In the genomic region with DNA sequence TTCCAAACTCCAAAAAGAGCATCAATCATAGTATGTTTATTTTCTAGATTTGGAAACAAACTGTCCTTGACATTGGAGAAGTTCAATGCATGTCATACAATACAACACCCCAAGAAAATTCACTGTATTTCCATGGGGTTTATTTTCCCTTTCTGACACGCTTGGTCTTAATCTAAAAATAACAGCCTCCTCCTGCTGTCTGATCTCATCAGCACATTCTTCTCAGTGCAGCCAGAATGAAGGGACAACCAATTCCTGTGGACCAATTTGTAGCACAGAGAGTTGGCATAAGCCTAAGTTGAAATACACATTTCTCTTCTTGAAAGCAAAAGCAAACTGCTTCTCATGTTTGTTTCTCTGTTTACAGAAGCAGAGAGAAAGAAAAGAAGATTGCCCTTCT, we compare ENCODE assay signal across 16 mouse cellular contexts. TPM values are rescaled to one million over a fixed set of nuclear protein-coding genes. Genes with fewer than 3 reads are reported as not detected.
A peak's percentile ranks its signal among the peaks of the same experiment; 100 is the strongest.
DNase-seq lines count a peak whose midpoint lies in the region; ATAC-seq and TF ChIP-seq lines count a peak whose summit lies in the region.
"Had no signal": no experiment of that assay in that cellular context is flagged by ENCODE, and none has a peak within 500 bp of the region (broad histone marks: within the 10 kb centered on the region; RNA-seq: fewer than 3 reads in every experiment).

No protein-coding gene starts in this region.

- no peaks in the 10 kb centered on the region for H3K27me3 ChIP-seq in heart, embryonic 13.5 days (replicated peaks)
- no peaks in the 10 kb centered on the region for H3K27me3 ChIP-seq in liver, adult 2 months (ENCODE audit: control insufficient read depth, insufficient read depth, low read length)
- H3K27me3 ChIP-seq in liver, embryonic 11.5 days (replicated peaks; ENCODE audit: control insufficient read depth, insufficient read depth, low read length) = no peaks in the 10 kb centered on the region
- H3K27me3 ChIP-seq: forebrain, embryonic 12.5 days; limb, embryonic 13.5 days had no signal

- H3K9ac ChIP-seq in heart, embryonic 13.5 days = no peak overlapping the region
- no peak overlapping the region for H3K9ac ChIP-seq in liver, adult 2 months (ENCODE audit: low read depth, low read length)
- no peak overlapping the region for H3K9ac ChIP-seq in liver, embryonic 11.5 days (ENCODE audit: low read depth, low read length)
- H3K9ac ChIP-seq: forebrain, embryonic 12.5 days; hindbrain, embryonic 14.5 days; limb, embryonic 13.5 days had no signal

- no peak for ATAC-seq in heart, embryonic 13.5 days (ENCODE audit: extremely low read depth, insufficient number of reproducible peaks, low FRiP score, low TSS enrichment)
- no peak for ATAC-seq in liver, embryonic 11.5 days (replicated peaks; ENCODE audit: low FRiP score)
- ATAC-seq: midbrain, embryonic 16.5 days had no signal

- H3K27ac ChIP-seq in heart, embryonic 13.5 days (replicated peaks) = peak overlapping the region; percentile 29
- no peak overlapping the region for H3K27ac ChIP-seq in liver, adult 2 months (replicated peaks; ENCODE audit: insufficient read depth, low read depth, low read length)
- H3K27ac ChIP-seq in liver, embryonic 11.5 days (ENCODE audit: low read depth, low read length) = no peak overlapping the region
- H3K27ac ChIP-seq: forebrain, embryonic 12.5 days; hindbrain, embryonic 14.5 days; limb, embryonic 13.5 days had no signal

- no peaks in the 10 kb centered on the region for H3K79me2 ChIP-seq in liver, adult 2 months (ENCODE audit: control insufficient read depth, insufficient read depth, low read length)

- peaks cover 18% of the 10 kb centered on the region for H3K4me1 ChIP-seq in heart, embryonic 13.5 days
- peaks cover 4% of the 10 kb centered on the region; the same call in 1 of the 2 replicates for H3K4me1 ChIP-seq in liver, adult 2 months (ENCODE audit: control insufficient read depth, insufficient read depth, low read length)
- H3K4me1 ChIP-seq in liver, embryonic 11.5 days (replicated peaks; ENCODE audit: control insufficient read depth, insufficient read depth, low read length) = 0 out of 2 replicates have a peak, but pooled peaks cover 2% of the 10 kb centered on the region
- H3K4me1 ChIP-seq: forebrain, embryonic 12.5 days had no signal

- H3K9me3 ChIP-seq in heart, embryonic 13.5 days = no peaks in the 10 kb centered on the region
- no peaks in the 10 kb centered on the region; the same call in 1 of the 2 replicates for H3K9me3 ChIP-seq in liver, embryonic 11.5 days (ENCODE audit: control insufficient read depth, low read length)
- H3K9me3 ChIP-seq: forebrain, embryonic 12.5 days; limb, embryonic 13.5 days had no signal

- DNase-seq in heart, postnatal 4 days = no peak
- peak; percentile 17 for DNase-seq in liver, adult 2 months (ENCODE audit: extremely low read depth, low read depth, low spot score)
- no peak for DNase-seq in liver, embryonic 11.5 days (ENCODE audit: low spot score)
- DNase-seq in brain, adult 2 months (ENCODE audit: low read depth, low spot score) = peak; percentile 52
- DNase-seq in lung, postnatal 36 days = peak; percentile 27
- no peak for DNase-seq in adrenal gland, postnatal 10 days
- DNase-seq: cerebellum, adult 9-10 months; kidney, adult 9 months; kidney, postnatal 4 days; right cerebral cortex, postnatal 14 days; thymus, postnatal 14 days had no signal

- H3K36me3 ChIP-seq in heart, embryonic 13.5 days = no peaks in the 10 kb centered on the region
- H3K36me3 ChIP-seq in liver, adult 2 months (ENCODE audit: control insufficient read depth, insufficient read depth, low read length) = no peaks in the 10 kb centered on the region
- no peaks in the 10 kb centered on the region for H3K36me3 ChIP-seq in liver, embryonic 11.5 days (ENCODE audit: control insufficient read depth, insufficient read depth, low read length)
- H3K36me3 ChIP-seq: forebrain, embryonic 12.5 days; limb, embryonic 13.5 days had no signal

- no peak for TF ChIP-seq CTCF in liver, adult 2 months (IDR thresholded peaks at IDR 0.05; ENCODE audit: low read depth, low read length)

- 0% methylated on average over 1 of the region's 1 CpGs for WGBS in heart, embryonic 13.5 days
- WGBS in liver, adult 2 months = 70% methylated on average over 1 of the region's 1 CpGs
- WGBS in liver, embryonic 11.5 days = 45% methylated on average over 1 of the region's 1 CpGs

- no peak overlapping the region for H3K4me3 ChIP-seq in heart, embryonic 13.5 days
- no peak overlapping the region for H3K4me3 ChIP-seq in liver, adult 2 months (ENCODE audit: insufficient read depth, low read depth, low read length)
- H3K4me3 ChIP-seq in liver, embryonic 11.5 days (ENCODE audit: low read depth, low read length) = no peak overlapping the region
- H3K4me3 ChIP-seq: forebrain, embryonic 12.5 days; limb, embryonic 13.5 days had no signal

- no peak for TF ChIP-seq POLR2A in liver, adult 2 months (IDR thresholded peaks at IDR 0.05; ENCODE audit: extremely low read depth, insufficient read depth, low read length)

- H3K4me2 ChIP-seq in heart, embryonic 13.5 days = no peak overlapping the region; the same call in 1 of the 2 replicates
- no peak overlapping the region for H3K4me2 ChIP-seq in liver, embryonic 11.5 days
- H3K4me2 ChIP-seq: forebrain, embryonic 12.5 days; hindbrain, embryonic 14.5 days; limb, embryonic 13.5 days had no signal

RNA-seq across cellular contexts. Expression of gene Cep85l, which starts 42.5 kb away (rescaled TPM):
- polyA plus RNA-seq in heart, embryonic 13.5 days (2015; fragmentation: Nextera tagmentation; extraction: Ambion mirVana) = 3.1 and 3.6 TPM in 2 replicates
- total RNA-seq in heart, postnatal 4 days (2021) = 10 to 100 TPM; 21.1 to 21.5 TPM
- total RNA-seq in liver, adult 2 months (2014; rRNA removed) = 25.3 and 30.8 TPM in 2 replicates
- polyA plus RNA-seq in liver, adult 2 months (2012; rRNA removed) = 3.9 and 4.2 TPM in 2 replicates
- 2.6 and 3.0 TPM in 2 replicates for polyA plus RNA-seq in liver, embryonic 11.5 days (2014; fragmentation: Nextera tagmentation; extraction: Ambion mirVana)
- 10 to 100 TPM; 15.7 to 17.4 TPM for total RNA-seq in adrenal gland, postnatal 10 days (2021)

Comparison
In these comparisons a context has a peak if more than half of its experiments do, and no peak if none do; other contexts are left out.
1. DNase-seq: peak in liver, adult 2 months (single experiment), brain, adult 2 months (single experiment) and lung, postnatal 36 days (single experiment); none in heart, postnatal 4 days (single experiment), liver, embryonic 11.5 days (single experiment) and adrenal gland, postnatal 10 days (single experiment).